Mouse (Mus musculus): ENCODE measurements around the gene B4galt4.

- no peak for TF ChIP-seq CTCF (IDR thresholded peaks at IDR 0.05; ENCODE audit: borderline replicate concordance, control insufficient read depth, extremely low read depth, insufficient read depth, low read length, poor library complexity)
- no peak for TF ChIP-seq POLR2A (IDR thresholded peaks at IDR 0.05; ENCODE audit: control insufficient read depth, extremely low read depth, insufficient read depth, low read length, poor library complexity)
These were observed 24.6 kb downstream of the B4galt4 start for GRCm38 (mm10) chr16:38766671-38767070.

Measured in thymus, adult 2 months (tissue).